Mouse (Mus musculus) stomach, embryonic 16.5 days (tissue): ENCODE data around the gene Slc38a2. TPM values are rescaled to one million over a fixed set of nuclear protein-coding genes. Genes with fewer than 3 reads are reported as not detected.

Experiments
- ATAC-seq: fragments of 200-750 bp; cut with Nextera tagmentation; 2 replicates; pipeline ENCODE4 v1.8.0; 2017; ENCODE audit warnings: moderate number of reproducible peaks, moderate TSS enrichment; ENCODE audit not compliant: insufficient read depth, low FRiP score
- H3K27ac ChIP-seq: fragments of 300-500 bp; sonication (generic); 2 replicates; pipeline ENCODE4 v1.5.1; 2014; ENCODE audit warnings: low read length
- H3K27me3 ChIP-seq: fragments of 300-500 bp; sonication (generic); 2 replicates; pipeline ENCODE4 v1.6.1; 2014; ENCODE audit warnings: low read length, control low read depth, mixed read lengths; ENCODE audit not compliant: control insufficient read depth, insufficient read depth
- H3K36me3 ChIP-seq: fragments of 300-500 bp; sonication (generic); 2 replicates; pipeline ENCODE4 v1.6.1; 2014; ENCODE audit warnings: low read length; ENCODE audit not compliant: control insufficient read depth, insufficient read depth
- H3K4me1 ChIP-seq: fragments of 300-500 bp; sonication (generic); 2 replicates; pipeline ENCODE4 v1.6.1; 2014; ENCODE audit warnings: low read length, control low read depth, mixed read lengths; ENCODE audit not compliant: control insufficient read depth, insufficient read depth
- H3K4me2 ChIP-seq: fragments of 300-500 bp; sonication (generic); 2 replicates; pipeline ENCODE4 v1.6.1; 2014; ENCODE audit warnings: low read depth, low read length, mixed read lengths
- H3K4me3 ChIP-seq: fragments of 300-500 bp; sonication (generic); replicated peaks from 2 replicates; pipeline ENCODE4 v1.5.1; 2014; ENCODE audit warnings: mild to moderate bottlenecking, low read length
- H3K9ac ChIP-seq: fragments of 300-500 bp; sonication (generic); 2 replicates; pipeline ENCODE4 v1.6.1; 2014; ENCODE audit warnings: low read length
- H3K9me3 ChIP-seq: fragments of 300-500 bp; sonication (generic); replicated peaks from 2 replicates; pipeline ENCODE4 v1.6.1; 2016; ENCODE audit warnings: low read length, control low read depth; ENCODE audit not compliant: control insufficient read depth
- WGBS: fragments of 180-500 bp; shearing (Covaris S2); extraction: QIAGEN DNeasy Blood & Tissue Kit; methylation state at CpG from one replicate; pipeline ENCODE4 v1.1.7; 2014; 5-methylcytosine and 5-hydroxymethylcytosine counted together
- polyA plus RNA-seq: library from polyadenylated mRNA; unstranded; fragments of >200 nt; fragmentation: Nextera tagmentation; extraction: Ambion mirVana; gene quantifications from 2 replicates; pipeline ENCODE4 v1.2.1, GENCODE M21; 2015

The Slc38a2 gene
- polyA plus RNA-seq, 1 experiment from 2014 or later = 133 TPM

DNA sequence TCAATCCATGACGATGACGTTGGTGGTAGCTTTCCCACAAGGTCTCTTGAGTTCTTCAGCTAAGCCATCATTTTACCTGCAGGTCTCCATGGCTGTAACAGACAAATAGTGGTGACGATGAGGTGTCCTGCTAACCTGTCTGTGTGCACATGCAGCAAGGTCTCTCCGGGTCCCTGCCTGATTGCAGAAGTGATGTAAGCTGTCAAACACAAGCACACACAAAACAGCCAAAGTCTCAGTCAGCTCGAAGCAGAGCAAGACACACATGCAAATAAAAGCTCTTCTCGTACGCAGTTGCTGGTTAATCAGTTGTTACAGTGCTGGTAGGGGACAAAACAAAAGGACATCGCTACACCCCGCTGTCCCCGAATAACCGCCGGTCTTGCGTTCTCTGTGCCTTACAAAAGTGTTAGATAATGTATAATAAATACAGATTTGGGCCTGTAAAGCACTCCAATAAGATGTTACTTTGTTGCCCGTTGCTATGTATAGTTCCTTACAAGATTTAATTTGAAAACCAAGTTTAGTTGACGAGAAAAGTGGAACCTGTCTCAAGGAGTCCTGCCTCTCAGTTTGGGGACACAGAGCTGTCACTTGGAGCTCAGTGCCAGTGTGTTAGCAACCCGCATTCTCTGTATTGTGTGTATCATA, 43.2 kb upstream of the Slc38a2 start:
- Histone ChIP-seq H3K9me3 (no peaks in the 10 kb centered on the region), H3K27ac (0 out of 2 replicates have a peak overlapping the region, but pooled peaks have one; percentile 65), H3K4me2 (no peak overlapping the region), H3K9ac (no peak overlapping the region), H3K4me1 (peaks cover 12% of the 10 kb centered on the region), H3K27me3 (no peaks in the 10 kb centered on the region), H3K36me3 (no peaks in the 10 kb centered on the region), H3K4me3 (no peak overlapping the region)
- WGBS = 78% methylated on average over 16 of the region's 16 CpGs
- no peak for ATAC-seq

DNA sequence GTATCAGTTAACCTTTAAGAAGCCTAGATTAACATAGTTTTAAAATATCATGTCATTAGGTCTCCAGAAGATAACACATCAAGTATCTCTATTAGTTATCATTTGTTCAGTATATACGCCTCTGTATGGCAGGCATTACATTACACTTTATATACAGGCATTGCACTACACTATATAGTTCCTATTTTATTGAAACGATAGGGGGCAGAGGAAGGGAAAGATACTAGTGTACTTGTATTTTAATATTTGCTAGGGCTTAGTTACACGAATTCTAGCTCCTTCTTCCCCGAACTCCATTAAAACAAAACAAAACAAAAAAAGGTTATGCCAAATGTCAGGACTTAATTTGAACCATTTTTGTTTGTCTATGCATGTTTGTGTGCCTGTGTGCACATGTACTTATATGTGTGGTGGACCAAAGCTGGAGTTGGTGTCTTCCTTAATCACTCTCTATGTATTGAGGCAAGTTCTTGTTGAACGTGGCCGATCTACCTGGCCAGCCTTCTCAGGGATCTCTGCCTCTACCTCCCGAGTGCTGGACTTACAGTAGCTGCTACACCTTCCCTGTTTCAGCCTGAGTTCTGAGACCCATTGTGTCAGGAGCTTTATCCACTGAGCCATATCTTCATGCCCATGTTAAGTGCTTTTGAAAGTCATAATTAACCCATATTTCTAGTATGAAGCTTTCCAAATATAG, 41.5 kb upstream of the Slc38a2 start:
- 85% methylated on average over 7 of the region's 7 CpGs for WGBS
- ATAC-seq = no peak
- no peak overlapping the region for H3K4me3 ChIP-seq

DNA sequence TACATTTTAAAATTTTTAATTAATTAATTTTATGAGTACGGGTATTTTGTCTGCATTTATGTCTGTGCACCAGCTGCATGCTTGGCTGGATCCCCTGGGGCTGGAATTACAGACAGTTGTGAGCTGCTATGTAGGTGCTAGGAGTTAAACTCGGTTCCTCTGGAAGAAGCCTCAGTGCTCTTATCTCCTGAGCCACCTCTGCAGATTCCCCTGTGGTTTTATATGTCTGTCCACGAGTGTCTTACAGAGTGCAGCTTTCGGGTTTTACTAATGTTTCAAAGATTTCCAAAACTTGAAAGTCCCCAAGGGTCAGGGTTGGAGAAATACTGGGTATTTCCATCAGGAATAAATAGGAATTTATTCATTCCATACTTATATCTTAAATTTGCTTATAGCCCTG, 40.6 kb upstream of the Slc38a2 start:
- Histone ChIP-seq H3K9ac (no peak overlapping the region), H3K4me2 (no peak overlapping the region), H3K27ac (no peak overlapping the region), H3K9me3 (no peaks in the 10 kb centered on the region), H3K4me3 (no peak overlapping the region), H3K36me3 (no peaks in the 10 kb centered on the region), H3K4me1 (peaks cover 12% of the 10 kb centered on the region), H3K27me3 (no peaks in the 10 kb centered on the region)
- WGBS = 78% methylated on average over 4 of the region's 4 CpGs
- no peak for ATAC-seq

More for the DNA sequence above, 41.5 kb upstream of the Slc38a2 start:
- H3K27me3 ChIP-seq = no peaks in the 10 kb centered on the region
- H3K4me2 ChIP-seq = no peak overlapping the region
- H3K36me3 ChIP-seq = no peaks in the 10 kb centered on the region
- no peak overlapping the region for H3K9ac ChIP-seq
- no peak overlapping the region for H3K27ac ChIP-seq
- H3K9me3 ChIP-seq = no peaks in the 10 kb centered on the region
- peaks cover 12% of the 10 kb centered on the region for H3K4me1 ChIP-seq

DNA sequence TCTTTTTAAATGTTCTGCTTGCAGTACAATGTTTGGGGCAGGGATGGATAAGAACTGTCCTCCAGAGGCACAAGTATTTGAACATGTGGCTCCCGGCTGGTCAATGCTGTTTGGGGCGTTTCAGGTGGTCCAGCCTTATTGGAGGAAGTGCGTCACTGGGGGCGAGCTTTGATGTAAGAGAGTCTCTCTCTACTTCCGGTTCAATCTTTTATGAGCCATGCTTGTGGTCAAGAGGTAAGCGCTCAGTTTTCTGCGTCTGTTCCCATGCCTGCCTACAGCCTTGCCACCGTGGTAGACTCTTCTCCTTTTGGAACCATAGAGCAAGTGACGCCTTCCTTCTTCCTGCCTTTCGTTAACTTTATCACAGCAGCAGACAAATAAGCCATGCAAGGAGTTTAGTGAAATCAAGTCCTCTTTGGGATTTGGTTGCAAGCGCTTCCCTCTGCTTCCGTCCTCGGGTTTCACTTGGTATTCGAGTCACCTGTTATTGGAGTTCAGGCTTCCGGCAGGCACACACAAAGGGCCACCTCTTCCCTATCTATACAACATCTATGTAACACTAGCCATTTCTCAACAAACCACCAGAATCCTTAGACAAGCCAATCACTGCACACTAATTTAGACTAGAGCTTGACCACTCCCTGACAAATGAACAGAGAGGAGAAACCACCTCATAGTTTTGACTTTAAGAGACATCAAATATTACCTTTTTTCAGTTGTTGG, 37.3 kb upstream of the Slc38a2 start:
- Histone ChIP-seq H3K36me3 (no peaks in the 10 kb centered on the region), H3K4me2 (no peak overlapping the region), H3K27me3 (no peaks in the 10 kb centered on the region), H3K27ac (no peak overlapping the region), H3K4me1 (no peaks in the 10 kb centered on the region; the same call in 1 of the 2 replicates), H3K9me3 (no peaks in the 10 kb centered on the region), H3K4me3 (no peak overlapping the region), H3K9ac (no peak overlapping the region)
- ATAC-seq = no peak
- WGBS = 77% methylated on average over 15 of the region's 15 CpGs

DNA sequence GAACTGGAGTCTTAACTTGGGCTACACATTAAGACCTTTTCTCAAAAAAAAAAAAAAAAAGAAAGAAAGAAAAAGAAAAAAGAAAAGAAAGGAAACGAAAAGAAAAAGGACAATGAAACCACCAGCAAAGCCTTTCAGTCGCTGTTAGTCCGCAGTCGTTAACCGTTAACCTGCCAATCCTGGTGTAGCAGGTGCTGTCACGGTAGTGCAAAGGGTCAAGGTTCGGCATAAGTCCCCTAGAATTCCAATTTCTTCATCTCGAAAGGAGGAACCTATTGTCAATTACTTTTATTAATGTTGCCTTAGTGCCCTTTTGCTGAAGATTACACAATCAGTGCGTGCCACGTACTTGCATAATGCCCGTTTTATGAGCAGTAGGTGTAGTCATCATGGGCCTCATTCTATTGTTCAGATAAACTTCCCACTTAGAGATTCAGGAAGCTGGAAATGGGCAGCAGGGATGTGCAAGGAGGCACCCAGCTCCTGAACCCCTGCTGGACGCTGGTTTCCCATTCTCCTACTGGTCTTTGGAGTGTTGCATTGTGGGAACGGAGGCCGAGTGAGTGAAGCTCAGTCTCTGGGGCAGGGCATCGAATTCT, 36.1 kb upstream of the Slc38a2 start:
- no peaks in the 10 kb centered on the region; the same call in 1 of the 2 replicates for H3K4me1 ChIP-seq
- ATAC-seq = no peak
- no peaks in the 10 kb centered on the region for H3K27me3 ChIP-seq
- H3K4me2 ChIP-seq = no peak overlapping the region
- no peak overlapping the region for H3K27ac ChIP-seq
- WGBS = 73% methylated on average over 15 of the region's 15 CpGs
- no peaks in the 10 kb centered on the region for H3K9me3 ChIP-seq
- H3K4me3 ChIP-seq = no peak overlapping the region
- no peaks in the 10 kb centered on the region for H3K36me3 ChIP-seq
- H3K9ac ChIP-seq = no peak overlapping the region

DNA sequence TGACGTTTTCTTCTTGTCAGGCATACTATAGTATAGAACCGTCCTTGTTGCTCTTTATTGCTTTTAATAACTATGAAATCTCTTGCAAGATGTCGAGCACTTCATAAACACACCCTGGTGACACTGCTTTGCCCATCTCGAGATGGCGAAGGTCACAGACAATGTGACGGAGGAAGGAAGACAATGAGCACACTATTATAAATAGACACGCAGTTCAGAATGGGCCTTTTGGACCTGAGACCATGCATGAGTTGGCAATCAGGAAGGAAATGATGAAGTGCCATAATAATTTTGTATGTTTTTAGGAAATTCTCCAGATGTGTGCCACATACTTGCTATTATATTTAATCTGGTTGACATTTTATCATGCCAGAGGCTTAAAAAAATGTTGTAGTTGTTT, 34.9 kb upstream of the Slc38a2 start:
- WGBS = 74% methylated on average over 7 of the region's 7 CpGs
- Histone ChIP-seq H3K36me3 (no peaks in the 10 kb centered on the region), H3K9me3 (no peaks in the 10 kb centered on the region), H3K27ac (no peak overlapping the region), H3K9ac (no peak overlapping the region), H3K4me2 (no peak overlapping the region), H3K27me3 (no peaks in the 10 kb centered on the region), H3K4me3 (no peak overlapping the region), H3K4me1 (no peaks in the 10 kb centered on the region; the same call in 1 of the 2 replicates)
- no peak for ATAC-seq

DNA sequence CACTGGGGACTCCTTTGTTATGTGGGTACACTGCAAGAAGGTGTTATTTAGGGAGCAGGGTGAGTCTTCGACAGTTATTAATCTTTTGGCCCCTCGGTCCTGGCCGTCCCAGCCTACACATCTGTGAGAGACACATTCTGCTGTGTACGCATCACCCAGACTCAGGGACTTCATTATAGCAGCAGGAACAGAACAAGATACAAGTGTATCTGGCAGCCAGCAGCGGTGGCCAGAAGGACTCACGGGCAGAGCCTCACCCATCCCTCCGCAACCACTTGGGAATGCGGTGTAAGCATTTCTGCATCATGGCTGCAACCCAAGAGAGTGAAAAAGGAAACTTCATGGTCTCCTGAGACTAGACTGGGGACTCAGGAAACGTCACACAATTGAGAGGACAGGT, 30.9 kb upstream of the Slc38a2 start:
- Histone ChIP-seq H3K27ac (no peak overlapping the region), H3K4me3 (no peak overlapping the region), H3K4me2 (no peak overlapping the region), H3K4me1 (peaks cover 4% of the 10 kb centered on the region), H3K9ac (no peak overlapping the region), H3K36me3 (no peaks in the 10 kb centered on the region), H3K27me3 (no peaks in the 10 kb centered on the region), H3K9me3 (no peaks in the 10 kb centered on the region)
- WGBS = 84% methylated on average over 9 of the region's 9 CpGs
- no peak for ATAC-seq

DNA sequence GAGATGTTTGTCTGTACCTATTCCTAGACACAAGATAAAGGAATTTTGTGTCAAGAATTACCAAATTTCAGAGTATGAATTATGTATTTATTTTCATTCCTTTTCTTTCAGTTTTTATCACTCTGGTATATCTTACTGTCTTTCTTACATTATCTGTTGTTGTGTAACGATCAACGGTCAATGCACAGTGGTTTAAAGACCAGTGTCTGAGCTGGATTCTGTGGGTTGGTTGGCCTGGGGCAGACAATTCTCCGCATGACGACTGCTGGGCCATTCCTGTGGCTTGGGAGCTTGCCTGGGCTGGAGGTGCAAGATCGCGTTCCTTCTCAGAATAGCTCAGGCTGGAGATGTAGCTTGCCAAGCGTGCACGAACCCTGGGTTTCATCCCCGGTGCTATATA, 30.3 kb upstream of the Slc38a2 start:
- Histone ChIP-seq H3K9ac (no peak overlapping the region), H3K9me3 (no peaks in the 10 kb centered on the region), H3K4me3 (no peak overlapping the region), H3K4me1 (peaks cover 4% of the 10 kb centered on the region), H3K27ac (no peak overlapping the region), H3K36me3 (no peaks in the 10 kb centered on the region), H3K27me3 (no peaks in the 10 kb centered on the region), H3K4me2 (no peak overlapping the region)
- WGBS = 75% methylated on average over 9 of the region's 9 CpGs
- no peak for ATAC-seq

DNA sequence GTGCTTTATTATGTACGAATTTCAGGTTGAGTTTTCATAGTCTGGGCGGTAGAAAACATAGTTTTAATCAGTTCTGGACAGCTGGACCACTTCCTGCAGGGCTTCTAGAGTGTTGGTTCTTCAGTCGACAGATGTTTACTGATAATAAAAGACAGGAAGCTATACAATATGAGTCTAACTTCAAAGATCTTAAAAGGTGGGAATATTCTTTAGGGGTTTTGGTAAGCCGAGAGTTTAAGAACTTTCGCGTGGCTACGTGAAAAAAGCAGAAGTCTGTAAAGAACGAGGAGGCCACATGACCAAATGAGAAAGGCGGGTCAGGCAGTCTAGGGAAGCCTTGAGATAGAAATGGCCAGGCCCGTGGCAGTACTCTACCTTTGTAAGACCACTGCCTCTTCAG, 29.5 kb upstream of the Slc38a2 start:
- Histone ChIP-seq H3K27me3 (no peaks in the 10 kb centered on the region), H3K9me3 (no peaks in the 10 kb centered on the region), H3K9ac (no peak overlapping the region), H3K27ac (no peak overlapping the region), H3K4me2 (no peak overlapping the region), H3K36me3 (no peaks in the 10 kb centered on the region), H3K4me3 (no peak overlapping the region), H3K4me1 (peaks cover 4% of the 10 kb centered on the region)
- no peak for ATAC-seq
- WGBS = 37% methylated on average over 10 of the region's 10 CpGs
